Mouse (Mus musculus) heart, embryonic 10.5 days (tissue): ENCODE measurements around the gene Zbtb2. TPM values are rescaled to one million over a fixed set of nuclear protein-coding genes. Genes with fewer than 3 reads are reported as not detected.
A peak's percentile ranks its signal among the peaks of the same experiment; 100 is the strongest.

Experiments used
- DNase-seq: peaks from one replicate; pipeline ENCODE4 v3.0.0-alpha.2; 2017; ENCODE audit warnings: low spot score
- H3K27ac ChIP-seq: fragments of 300-500 bp; sonication (generic); 2 replicates; pipeline ENCODE4 v1.5.1; 2016; ENCODE audit warnings: mild to moderate bottlenecking
- H3K27me3 ChIP-seq: fragments of 300-500 bp; sonication (generic); 2 replicates; pipeline ENCODE4 v1.6.1; 2016; ENCODE audit warnings: mild to moderate bottlenecking; ENCODE audit not compliant: poor library complexity, insufficient read depth, severe bottlenecking
- H3K36me3 ChIP-seq: fragments of 300-500 bp; sonication (generic); 2 replicates; pipeline ENCODE4 v1.6.1; 2016; ENCODE audit warnings: mild to moderate bottlenecking, moderate library complexity
- H3K4me1 ChIP-seq: fragments of 300-500 bp; sonication (generic); 2 replicates; pipeline ENCODE4 v1.6.1; 2016; ENCODE audit warnings: mild to moderate bottlenecking
- H3K4me3 ChIP-seq: fragments of 300-500 bp; sonication (generic); 2 replicates; pipeline ENCODE4 v1.5.1; 2016; ENCODE audit warnings: mild to moderate bottlenecking, moderate library complexity
- H3K9me3 ChIP-seq: fragments of 300-500 bp; sonication (generic); 2 replicates; pipeline ENCODE4 v1.6.1; 2016; ENCODE audit warnings: mild to moderate bottlenecking, moderate library complexity
- WGBS: fragments of 180-500 bp; shearing (Covaris S2); methylation state at CpG from one replicate; pipeline ENCODE4 v1.1.7; 2016; 5-methylcytosine and 5-hydroxymethylcytosine counted together
- polyA plus RNA-seq: library from polyadenylated mRNA; unstranded; fragments of >200 nt; fragmentation: Nextera tagmentation; extraction: Ambion mirVana; gene quantifications from 2 replicates; pipeline ENCODE4 v1.2.1, GENCODE M21; 2016

Gene Zbtb2
- polyA plus RNA-seq, 1 experiment from 2014 or later = 15.6 TPM

- Histone ChIP-seq H3K36me3 (peaks cover 68% of the 10 kb centered on the region), H3K27me3 (no peaks in the 10 kb centered on the region), H3K27ac (no peak overlapping the region), H3K9me3 (no peaks in the 10 kb centered on the region), H3K4me1 (peaks cover 4% of the 10 kb centered on the region; the same call in 1 of the 2 replicates), H3K4me3 (no peak overlapping the region)
- WGBS = 82% methylated on average over 5 of the region's 5 CpGs
- DNase-seq = no peak
Measured at GRCm38 (mm10) chr10:4398058-4398457, 10.2 kb upstream of the Zbtb2 start.

DNA sequence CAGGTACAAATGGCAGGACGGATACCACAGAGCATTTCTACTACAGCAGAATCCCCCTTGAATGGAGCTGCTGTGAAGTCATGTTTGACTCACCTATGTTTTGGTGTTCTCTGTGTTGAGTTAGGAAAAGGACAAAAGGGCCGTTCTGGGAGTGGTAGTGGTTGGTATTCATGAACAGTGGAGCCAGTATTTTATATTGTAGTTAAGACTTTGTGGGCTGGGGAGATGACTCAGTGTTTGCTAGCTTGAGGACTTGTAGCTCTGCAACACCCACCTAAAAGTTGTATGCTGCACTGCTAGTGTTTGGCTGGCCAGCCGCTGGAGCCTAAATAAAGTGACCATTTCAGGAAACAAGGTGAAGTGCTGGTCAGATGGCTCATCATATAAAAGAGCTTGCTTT, 7.4 kb upstream of the Zbtb2 start:
- no peak for DNase-seq
- Histone ChIP-seq H3K4me3 (no peak overlapping the region), H3K27ac (no peak overlapping the region), H3K27me3 (no peaks in the 10 kb centered on the region), H3K36me3 (peaks cover 59% of the 10 kb centered on the region), H3K4me1 (peaks cover 20% of the 10 kb centered on the region), H3K9me3 (no peaks in the 10 kb centered on the region)
- 93% methylated on average over 3 of the region's 3 CpGs for WGBS

DNA sequence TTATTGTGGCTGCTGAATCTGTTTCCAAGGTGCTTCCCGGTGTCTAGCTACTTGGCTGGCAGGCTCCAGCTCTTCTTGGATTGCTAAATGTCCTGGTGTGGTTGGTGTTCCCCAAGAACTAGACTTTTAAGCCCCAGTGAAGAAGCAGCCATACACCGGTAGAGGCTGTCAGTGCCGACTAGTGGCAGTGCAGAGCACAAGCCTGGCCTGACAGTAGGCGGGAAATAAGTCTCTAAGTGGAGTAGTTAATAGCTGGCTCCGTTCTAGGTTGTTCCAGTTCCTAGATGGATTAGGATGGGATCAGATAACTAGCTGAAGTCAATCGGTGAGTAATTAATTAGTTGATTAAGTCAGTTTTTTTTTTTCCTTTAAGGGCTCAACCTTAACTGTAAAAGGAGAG, 3.9 kb upstream of the Zbtb2 start:
- H3K36me3 ChIP-seq = peaks cover 42% of the 10 kb centered on the region
- no peak for DNase-seq
- no peaks in the 10 kb centered on the region for H3K9me3 ChIP-seq
- H3K4me3 ChIP-seq = no peak overlapping the region
- no peak overlapping the region for H3K27ac ChIP-seq
- no peaks in the 10 kb centered on the region for H3K27me3 ChIP-seq
- H3K4me1 ChIP-seq = peaks cover 32% of the 10 kb centered on the region
- WGBS = 59% methylated on average over 6 of the region's 6 CpGs

DNA sequence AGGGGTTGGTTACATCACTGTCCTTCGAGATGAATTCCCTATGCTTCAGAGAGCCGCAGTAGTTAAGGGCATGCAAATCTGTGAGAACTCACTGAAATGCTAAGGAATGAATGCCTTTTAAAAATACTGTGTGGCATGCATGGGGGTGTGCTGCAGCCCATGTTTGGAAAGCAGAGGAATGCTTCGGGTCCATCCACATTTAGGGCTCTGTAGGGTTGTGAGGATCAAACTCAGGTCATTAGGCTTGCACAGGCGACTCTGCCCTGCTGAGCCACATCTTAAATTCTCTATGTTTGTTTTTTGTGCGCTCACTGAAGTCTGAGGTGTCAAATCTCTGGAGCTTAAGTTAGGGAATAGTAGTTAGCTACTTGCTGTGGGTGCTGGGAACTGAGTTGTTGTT, 3.2 kb upstream of the Zbtb2 start:
- no peak for DNase-seq
- Histone ChIP-seq H3K27me3 (no peaks in the 10 kb centered on the region), H3K4me3 (no peak overlapping the region), H3K4me1 (peaks cover 33% of the 10 kb centered on the region), H3K36me3 (peaks cover 35% of the 10 kb centered on the region), H3K27ac (no peak overlapping the region), H3K9me3 (no peaks in the 10 kb centered on the region)
- 75% methylated on average over 5 of the region's 5 CpGs for WGBS

DNA sequence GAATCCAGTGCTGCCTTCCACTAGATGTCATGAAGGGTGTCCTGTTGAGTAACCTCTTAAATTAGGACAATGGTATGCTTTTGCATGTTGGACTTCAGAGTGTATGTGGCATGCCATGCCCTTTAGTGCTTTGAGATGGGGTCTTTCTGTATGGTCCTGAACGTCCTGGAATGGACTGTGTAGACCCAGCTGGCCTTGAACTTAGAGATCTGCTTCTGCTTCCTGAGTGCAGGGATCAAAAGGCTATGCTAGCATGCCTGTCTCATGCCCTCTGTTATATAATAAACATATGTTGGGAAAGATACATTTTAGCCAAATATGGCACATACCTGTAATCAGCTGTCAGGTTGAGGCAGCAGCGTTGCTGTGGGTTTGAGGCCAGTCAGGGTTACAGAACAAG, 2.6 kb upstream of the Zbtb2 start:
- Histone ChIP-seq H3K36me3 (peaks cover 30% of the 10 kb centered on the region), H3K9me3 (no peaks in the 10 kb centered on the region), H3K4me1 (peaks cover 37% of the 10 kb centered on the region), H3K27me3 (no peaks in the 10 kb centered on the region), H3K27ac (no peak overlapping the region), H3K4me3 (no peak overlapping the region)
- DNase-seq = no peak
- 77% methylated on average over 2 of the region's 2 CpGs for whole genome bisulfite sequencing

GRCm38 (mm10) chr10:4389461-4390112, 1.7 kb upstream of the Zbtb2 start:
- H3K27ac ChIP-seq = 0 out of 2 replicates have a peak overlapping the region, but pooled peaks have one; percentile 16
- H3K4me3 ChIP-seq = peak overlapping the region; percentile 96
- H3K27me3 ChIP-seq = no peaks in the 10 kb centered on the region
- H3K36me3 ChIP-seq = peaks cover 20% of the 10 kb centered on the region
- 63% methylated on average over 5 of the region's 5 CpGs for WGBS
- H3K4me1 ChIP-seq = peaks cover 44% of the 10 kb centered on the region
- no peaks in the 10 kb centered on the region for H3K9me3 ChIP-seq
- DNase-seq = no peak

- H3K4me1 ChIP-seq = peaks cover 47% of the 10 kb centered on the region
- no peak overlapping the region for H3K27ac ChIP-seq
- H3K9me3 ChIP-seq = no peaks in the 10 kb centered on the region
- peak overlapping the region; percentile 96 for H3K4me3 ChIP-seq
- no peak for DNase-seq
- peaks cover 15% of the 10 kb centered on the region for H3K36me3 ChIP-seq
- H3K27me3 ChIP-seq = no peaks in the 10 kb centered on the region
- WGBS = 13% methylated on average over 10 of the region's 10 CpGs
Measured at GRCm38 (mm10) chr10:4389036-4389435, 1.1 kb upstream of the Zbtb2 start.

DNA sequence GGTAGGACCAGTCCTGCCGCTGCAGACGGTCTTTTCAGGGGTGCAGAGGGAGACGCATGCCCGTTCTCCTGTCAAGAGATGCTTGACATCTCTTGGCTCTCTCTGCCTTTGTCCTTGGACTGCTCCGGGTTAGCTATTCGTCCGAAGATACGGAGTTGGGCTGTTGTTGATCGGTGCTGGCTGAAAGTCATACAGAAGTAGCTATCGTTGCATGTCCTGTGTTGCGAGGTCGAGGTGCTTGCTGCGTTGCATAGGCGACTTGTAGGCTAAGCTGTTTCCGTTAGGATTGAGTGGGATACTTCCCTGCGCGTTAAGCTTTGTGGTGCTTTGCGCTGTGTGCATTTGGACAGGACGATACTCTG, 457 bp upstream of the Zbtb2 start:
- 1% methylated on average over 19 of the region's 19 CpGs for WGBS
- H3K27ac ChIP-seq = peak overlapping the region; percentile 100
- peak overlapping the region; percentile 96 for H3K4me3 ChIP-seq
- H3K9me3 ChIP-seq = no peaks in the 10 kb centered on the region
- H3K36me3 ChIP-seq = peaks cover 10% of the 10 kb centered on the region; the same call in 1 of the 2 replicates
- no peaks in the 10 kb centered on the region for H3K27me3 ChIP-seq
- peaks cover 48% of the 10 kb centered on the region for H3K4me1 ChIP-seq
- DNase-seq = no peak

GRCm38 (mm10) chr10:4386609-4387591, 1.0 kb downstream of the Zbtb2 start:
- DNase-seq = peak; percentile 97
- Histone ChIP-seq H3K27ac (peak overlapping the region; percentile 100), H3K36me3 (no peaks in the 10 kb centered on the region), H3K4me3 (peak overlapping the region; percentile 96), H3K27me3 (no peaks in the 10 kb centered on the region), H3K4me1 (peaks cover 52% of the 10 kb centered on the region), H3K9me3 (no peaks in the 10 kb centered on the region)
- WGBS = under 1% methylated on average over 94 of the region's 133 CpGs

- no peak overlapping the region for H3K4me3 ChIP-seq
- H3K4me1 ChIP-seq = peaks cover 36% of the 10 kb centered on the region
- H3K27me3 ChIP-seq = no peaks in the 10 kb centered on the region
- no peak overlapping the region for H3K27ac ChIP-seq
- DNase-seq = no peak
- H3K36me3 ChIP-seq = no peaks in the 10 kb centered on the region
- WGBS = 92% methylated on average over 7 of the region's 7 CpGs
- H3K9me3 ChIP-seq = no peaks in the 10 kb centered on the region
Measured at GRCm38 (mm10) chr10:4384244-4384643, 3.7 kb downstream of the Zbtb2 start.

DNA sequence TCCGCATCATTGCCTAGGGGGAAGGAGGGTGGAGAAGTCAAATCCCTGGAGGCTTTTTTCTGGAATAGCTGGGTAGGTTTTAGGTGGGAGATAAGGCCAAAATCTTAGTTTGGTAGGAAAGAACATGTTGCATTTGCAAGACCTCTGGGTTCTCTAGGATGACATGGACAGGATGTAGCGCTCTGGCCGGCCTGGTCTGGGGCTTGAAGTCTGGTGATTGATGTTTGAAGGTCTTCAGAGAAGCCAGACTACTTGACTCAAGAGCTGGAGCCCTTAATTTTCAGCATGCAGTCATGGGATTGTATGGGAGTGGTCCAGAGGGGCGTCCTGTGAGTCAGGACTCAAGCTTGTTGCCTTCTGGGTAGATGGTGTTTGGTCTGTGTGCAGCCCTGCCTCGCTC, 7.2 kb downstream of the Zbtb2 start:
- Histone ChIP-seq H3K4me3 (no peak overlapping the region), H3K9me3 (no peaks in the 10 kb centered on the region), H3K27me3 (no peaks in the 10 kb centered on the region), H3K27ac (no peak overlapping the region), H3K36me3 (no peaks in the 10 kb centered on the region), H3K4me1 (peaks cover 36% of the 10 kb centered on the region)
- no peak for DNase-seq
- 85% methylated on average over 5 of the region's 5 CpGs for WGBS

DNA sequence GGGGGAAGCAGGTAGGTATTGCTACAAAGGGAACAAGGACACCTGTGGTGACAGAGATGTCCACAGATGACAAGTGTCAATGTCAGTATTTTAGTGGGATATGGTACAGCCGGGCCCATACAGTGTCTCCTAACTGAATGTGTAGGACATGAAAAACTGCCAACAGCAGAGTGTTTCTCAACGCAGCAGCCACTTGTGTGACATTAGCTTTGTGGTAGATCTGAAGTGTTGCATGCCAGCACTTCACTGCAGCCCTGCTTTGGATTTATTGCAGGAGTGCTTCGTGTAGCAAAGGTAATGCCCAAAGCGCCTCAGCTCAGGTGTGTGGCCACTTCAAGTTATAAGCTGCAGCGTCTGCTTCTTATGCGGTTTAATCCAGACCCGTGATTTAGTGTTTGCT, 11.0 kb downstream of the Zbtb2 start:
- H3K4me1 ChIP-seq = peaks cover 19% of the 10 kb centered on the region
- no peak overlapping the region for H3K27ac ChIP-seq
- 83% methylated on average over 7 of the region's 7 CpGs for WGBS
- peaks cover 11% of the 10 kb centered on the region; the same call in 1 of the 2 replicates for H3K36me3 ChIP-seq
- DNase-seq = no peak
- no peak overlapping the region for H3K4me3 ChIP-seq
- H3K9me3 ChIP-seq = no peaks in the 10 kb centered on the region
- H3K27me3 ChIP-seq = no peaks in the 10 kb centered on the region

DNA sequence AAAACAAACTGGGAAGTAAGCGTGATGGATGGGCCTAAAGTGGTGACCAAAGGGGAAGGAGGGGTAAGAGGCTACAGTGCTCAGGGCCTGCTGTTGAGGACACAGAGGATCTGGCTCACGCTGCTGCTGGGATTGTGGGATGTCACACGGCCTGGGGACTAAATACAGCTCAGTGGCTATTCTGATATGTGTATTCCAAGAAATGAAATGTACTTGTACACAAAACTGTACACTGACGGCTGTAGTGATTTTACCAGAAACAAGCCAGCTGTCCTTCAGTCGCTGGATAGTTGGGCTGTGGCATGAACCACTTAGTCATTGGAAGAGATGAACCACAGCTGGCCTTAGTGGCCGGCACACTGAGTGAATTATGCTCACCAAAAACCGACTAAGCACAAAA, 11.4 kb downstream of the Zbtb2 start:
- DNase-seq = no peak
- Histone ChIP-seq H3K4me3 (no peak overlapping the region), H3K4me1 (peaks cover 19% of the 10 kb centered on the region), H3K36me3 (peaks cover 11% of the 10 kb centered on the region; the same call in 1 of the 2 replicates), H3K9me3 (no peaks in the 10 kb centered on the region), H3K27me3 (no peaks in the 10 kb centered on the region), H3K27ac (no peak overlapping the region)
- 64% methylated on average over 7 of the region's 7 CpGs for WGBS
